Mouse (Mus musculus) spleen, adult 12 weeks (tissue): Measurements from ENCODE around the gene Tpst1.
A peak's percentile ranks its signal among the peaks of the same experiment; 100 is the strongest.

Source experiments
- DNase-seq: peaks from one replicate; pipeline ENCODE4 v3.0.0; 2022; ENCODE audit warnings: low spot score

Gene Tpst1

GRCm38 (mm10) chr5:130089626-130090393 is 16.7 kb downstream of the Tpst1 start:
- no peak for DNase-seq

DNA sequence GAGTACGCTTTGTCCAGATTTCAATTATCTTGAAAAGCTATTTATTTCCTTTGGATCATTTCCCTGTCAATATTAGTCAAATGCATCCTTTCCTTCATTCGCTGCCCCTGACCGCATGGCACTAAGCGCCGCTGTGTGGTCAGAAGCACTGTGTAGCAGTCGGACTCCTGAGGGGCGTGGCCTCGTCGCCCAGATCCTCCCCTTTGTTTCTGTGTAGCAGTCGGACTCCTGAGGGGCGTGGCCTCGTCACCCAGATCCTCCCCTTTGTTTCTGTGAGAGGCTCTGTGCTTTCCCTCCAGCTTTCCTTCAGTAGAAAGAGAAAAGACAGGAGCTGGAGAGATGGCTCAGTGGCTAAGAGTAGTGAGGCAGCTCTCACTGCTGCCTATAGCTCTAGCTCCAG is 23.6 kb downstream of the Tpst1 start:
- no peak for DNase-seq

DNA sequence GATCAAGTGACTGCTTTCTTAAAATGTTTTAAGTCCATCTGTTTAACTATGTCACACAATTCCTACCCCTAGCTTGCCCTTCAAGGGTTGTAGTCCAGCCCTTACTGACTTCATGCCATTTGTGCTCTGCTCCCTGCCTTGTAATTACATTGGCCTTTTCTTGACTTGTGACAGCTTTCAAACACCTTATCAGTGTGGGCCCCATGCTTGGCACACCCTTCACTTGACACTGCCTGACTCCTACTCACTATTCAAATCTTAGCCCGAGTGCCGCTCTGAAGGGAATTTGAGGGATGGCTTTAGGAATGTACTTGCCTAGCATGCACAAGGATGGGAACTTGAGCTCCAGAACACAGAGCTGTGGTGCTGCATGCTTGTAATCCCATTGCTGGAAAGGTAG is 24.7 kb downstream of the Tpst1 start:
- DNase-seq = no peak

GRCm38 (mm10) chr5:130101724-130102123 is 28.6 kb downstream of the Tpst1 start:
- no peak for DNase-seq

GRCm38 (mm10) chr5:130109348-130109747 is 36.2 kb downstream of the Tpst1 start:
- no peak for DNase-seq

DNA sequence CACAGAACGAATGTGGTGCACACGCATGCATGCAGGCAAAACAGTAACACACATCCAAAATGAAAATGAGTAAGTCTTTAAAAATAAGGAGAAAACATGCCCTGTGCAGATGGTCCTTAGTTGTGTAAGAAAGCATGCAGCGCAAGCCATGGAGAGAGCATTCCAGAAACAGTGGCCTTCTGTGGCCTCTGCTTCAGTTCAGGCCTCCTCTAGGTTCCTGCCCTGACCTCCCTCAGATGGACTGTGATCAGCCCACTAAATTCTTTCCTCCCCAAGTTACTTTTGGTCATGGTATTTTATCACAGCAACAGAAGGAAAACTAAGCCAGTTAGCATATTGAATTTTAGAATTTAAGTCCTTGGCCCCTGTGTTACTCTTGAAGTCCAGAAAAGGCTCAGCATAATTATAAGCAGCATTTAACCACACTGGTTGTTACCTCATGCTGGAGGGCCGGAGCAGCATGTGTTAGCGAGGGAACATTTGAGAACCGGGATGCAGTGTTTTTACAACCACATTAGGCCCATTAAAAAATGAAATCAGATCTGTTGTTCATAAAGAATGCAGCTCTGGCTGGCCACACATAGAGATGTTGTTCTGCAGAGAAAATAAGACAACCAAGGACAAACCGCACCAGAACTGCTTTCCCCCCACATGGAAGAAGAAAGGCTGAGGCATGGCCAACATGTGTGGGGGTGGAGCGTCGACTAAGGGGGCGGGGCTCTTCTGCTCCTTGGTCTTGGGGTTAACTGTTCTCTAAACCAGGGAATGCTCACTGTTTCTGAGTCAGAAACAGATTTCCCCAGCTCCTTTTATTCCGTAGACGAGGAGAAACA is 37.7 kb downstream of the Tpst1 start:
- DNase-seq = no peak

GRCm38 (mm10) chr5:130112653-130113052 is 39.5 kb downstream of the Tpst1 start:
- no peak for DNase-seq

- no peak for DNase-seq
These were observed 43.0 kb downstream of the Tpst1 start for GRCm38 (mm10) chr5:130116116-130116515.

GRCm38 (mm10) chr5:130116857-130117256 is 43.7 kb downstream of the Tpst1 start:
- DNase-seq = no peak

GRCm38 (mm10) chr5:130117932-130118331 is 44.8 kb downstream of the Tpst1 start:
- no peak for DNase-seq

GRCm38 (mm10) chr5:130119236-130119635 is 46.1 kb downstream of the Tpst1 start:
- DNase-seq = no peak

DNA sequence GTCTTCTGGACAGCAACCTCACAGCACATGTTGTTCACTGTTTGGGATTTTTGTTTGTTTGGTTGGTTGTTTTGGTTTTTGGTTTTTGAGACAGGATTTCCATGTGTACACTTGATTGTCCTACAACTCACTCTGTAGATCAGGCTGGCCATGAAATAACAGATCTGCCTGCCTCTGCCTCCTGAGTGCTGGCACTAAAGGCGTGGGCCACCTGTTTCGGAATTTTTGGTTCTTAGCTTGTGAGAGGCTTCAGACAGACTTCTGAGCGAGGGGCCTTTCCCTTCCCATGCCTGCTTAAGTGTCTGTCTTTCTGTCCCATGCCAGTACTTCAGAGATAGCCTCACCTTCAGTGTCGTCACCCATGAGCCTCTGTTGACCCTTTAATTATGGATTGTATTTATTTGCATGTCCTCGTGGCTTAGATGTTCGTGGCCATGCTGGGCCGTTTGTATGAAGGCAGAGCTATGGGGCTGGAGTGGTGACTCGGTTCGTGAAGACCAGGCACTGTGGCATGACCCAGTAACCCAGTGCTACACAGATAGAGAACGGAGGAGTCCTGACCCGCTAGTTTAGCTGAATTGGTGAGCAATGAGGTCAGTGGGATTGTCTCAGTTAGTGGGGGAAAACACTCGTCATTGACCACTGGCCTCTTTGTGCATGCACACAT is 47.1 kb downstream of the Tpst1 start:
- no peak for DNase-seq

DNA sequence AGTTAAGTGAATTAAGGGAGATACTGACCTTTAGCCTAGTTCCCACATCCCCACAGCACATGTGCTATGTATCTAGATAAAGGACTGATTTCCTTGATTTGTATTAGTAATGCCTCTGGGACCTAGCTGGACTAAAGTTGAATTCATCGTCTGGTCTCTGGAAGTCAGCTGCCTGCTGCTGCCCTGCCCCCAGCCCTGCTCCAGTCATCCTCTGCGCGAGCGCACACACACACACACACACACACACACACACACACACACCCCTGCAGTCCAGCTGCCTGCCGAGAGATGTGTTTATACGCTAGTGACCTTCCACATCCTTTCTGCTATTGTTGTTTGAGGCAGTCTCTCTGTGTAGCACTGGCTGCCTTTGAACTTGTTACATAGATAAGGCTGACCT is 47.8 kb downstream of the Tpst1 start:
- no peak for DNase-seq

- DNase-seq = no peak
These were observed 49.2 kb downstream of the Tpst1 start for GRCm38 (mm10) chr5:130122355-130122754.

- no peak for DNase-seq
These were observed 51.1 kb downstream of the Tpst1 start for GRCm38 (mm10) chr5:130124271-130124670.

DNA sequence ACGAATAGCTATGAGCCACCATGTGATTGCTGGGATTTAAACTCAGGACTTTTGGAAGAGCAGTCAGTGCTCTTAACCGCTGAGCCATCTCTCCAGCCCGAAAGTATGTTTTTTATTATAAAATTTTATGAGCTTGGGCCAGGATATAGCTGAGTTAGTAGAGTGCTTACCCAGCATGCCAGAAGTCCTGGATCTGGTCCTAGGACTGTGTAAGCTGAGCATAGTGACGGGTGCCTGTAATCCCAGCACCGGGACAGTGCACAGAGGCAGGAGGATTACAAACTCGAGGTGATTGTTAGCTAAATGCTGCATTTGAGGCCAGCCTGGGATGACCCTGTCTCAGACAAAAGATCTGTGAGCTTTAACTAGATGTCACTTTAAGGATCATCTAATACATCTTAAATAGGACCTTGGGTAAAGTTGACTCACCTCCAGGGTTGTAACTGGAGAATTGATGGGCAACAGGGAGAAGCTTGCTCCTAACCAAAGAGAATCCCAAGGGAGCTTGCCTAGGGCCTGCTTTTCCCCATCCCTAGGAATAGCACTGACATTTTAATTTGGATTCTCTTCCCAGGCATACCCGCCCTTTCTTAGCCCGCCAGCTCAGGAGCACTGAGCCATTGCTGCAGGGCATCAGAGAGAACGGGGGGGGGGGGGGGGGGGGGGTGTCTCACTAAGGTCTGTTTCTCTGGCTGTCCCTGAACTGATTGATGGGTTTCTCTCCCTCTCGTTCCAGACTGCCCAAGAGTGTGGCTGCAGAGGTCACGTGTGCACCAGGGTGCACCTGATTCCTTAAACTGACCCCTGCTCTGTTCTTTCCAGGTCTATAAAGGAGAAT is 55.8 kb downstream of the Tpst1 start:
- DNase-seq = no peak

GRCm38 (mm10) chr5:130129524-130129793 is 56.3 kb downstream of the Tpst1 start:
- no peak for DNase-seq

- no peak for DNase-seq
These were observed 63.5 kb downstream of the Tpst1 start for GRCm38 (mm10) chr5:130136597-130136996.

GRCm38 (mm10) chr5:130139393-130139792 is 66.3 kb downstream of the Tpst1 start:
- DNase-seq = peak; percentile 70

GRCm38 (mm10) chr5:130141138-130141537 is 68.0 kb downstream of the Tpst1 start:
- no peak for DNase-seq

DNA sequence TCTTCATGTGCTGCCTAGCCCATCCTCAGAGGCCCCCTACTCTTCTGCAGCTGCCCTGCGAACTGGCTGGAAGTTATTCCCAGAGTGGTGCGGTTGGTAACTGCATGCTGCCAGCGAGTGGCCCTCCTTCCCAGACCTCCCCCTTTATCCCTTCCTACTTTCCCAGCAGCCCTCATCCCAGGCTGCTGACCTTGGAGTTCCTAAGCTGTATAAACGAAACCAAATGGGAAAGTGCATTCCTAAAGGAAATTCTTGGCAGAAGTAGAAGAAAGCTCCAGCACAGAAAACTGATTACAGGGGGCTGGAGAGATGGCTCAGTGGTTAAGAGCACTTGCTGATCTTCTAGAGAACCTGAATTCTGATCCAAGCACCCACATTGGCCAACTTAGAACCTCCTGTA is 68.9 kb downstream of the Tpst1 start:
- no peak for DNase-seq

GRCm38 (mm10) chr5:130143101-130143500 is 70.0 kb downstream of the Tpst1 start:
- DNase-seq = no peak
